Mouse (Mus musculus) embryonic facial prominence, embryonic 11.5 days (tissue): ENCODE measurements at regions not wholly inside any gene's neighbourhood (a gene's known extent, or its start where the extent isn't known, plus 50 kb on each side); places are given as distances from the start of the nearest gene placed in this dataset.

Experiments used
- ATAC-seq: fragments of 200-750 bp; cut with Nextera tagmentation; replicated peaks from 2 replicates; pipeline ENCODE4 v1.8.0; 2017; ENCODE audit warnings: low read depth; ENCODE audit not compliant: insufficient number of reproducible peaks, low FRiP score, low TSS enrichment
- DNase-seq: peaks from one replicate; pipeline ENCODE4 v3.0.0-alpha.2; 2015; ENCODE audit warnings: low spot score
- H3K27ac ChIP-seq: fragments of 300-500 bp; sonication (generic); replicated peaks from 2 replicates; pipeline ENCODE4 v1.5.1; 2014; ENCODE audit warnings: mild to moderate bottlenecking, low read depth, low read length, control low read depth
- H3K27me3 ChIP-seq: fragments of 300-500 bp; sonication (generic); 2 replicates; pipeline ENCODE4 v1.6.1; 2014; ENCODE audit warnings: mild to moderate bottlenecking, low read length, moderate library complexity, mixed read lengths; ENCODE audit not compliant: control insufficient read depth, insufficient read depth
- H3K36me3 ChIP-seq: fragments of 300-500 bp; sonication (generic); replicated peaks from 2 replicates; pipeline ENCODE4 v1.6.1; 2014; ENCODE audit warnings: low read depth, mild to moderate bottlenecking, low read length, moderate library complexity, mixed read lengths; ENCODE audit not compliant: control insufficient read depth, insufficient read depth
- H3K4me1 ChIP-seq: fragments of 300-500 bp; sonication (generic); 2 replicates; pipeline ENCODE4 v1.6.1; 2014; ENCODE audit warnings: low read length, mixed read lengths; ENCODE audit not compliant: control insufficient read depth, insufficient read depth
- H3K4me2 ChIP-seq: fragments of 300-500 bp; sonication (generic); 2 replicates; pipeline ENCODE4 v1.6.1; 2014; ENCODE audit warnings: low read depth, mild to moderate bottlenecking, control low read depth, low read length, moderate library complexity
- H3K4me3 ChIP-seq: fragments of 300-500 bp; sonication (generic); 2 replicates; pipeline ENCODE4 v1.5.1; 2014; ENCODE audit warnings: low read depth, low read length, control low read depth
- H3K9ac ChIP-seq: fragments of 300-500 bp; sonication (generic); replicated peaks from 2 replicates; pipeline ENCODE4 v1.6.1; 2014; ENCODE audit warnings: mild to moderate bottlenecking, control low read depth, low read length
- H3K9me3 ChIP-seq: fragments of 300-500 bp; sonication (generic); replicated peaks from 2 replicates; pipeline ENCODE4 v1.6.1; 2016; ENCODE audit warnings: mild to moderate bottlenecking, low read length, inconsistent platforms, mixed read lengths; ENCODE audit not compliant: control insufficient read depth
- WGBS: fragments of 180-500 bp; shearing (Covaris S2); extraction: QIAGEN DNeasy Blood & Tissue Kit; methylation state at CpG from one replicate; pipeline ENCODE4 v1.1.7; 2014; 5-methylcytosine and 5-hydroxymethylcytosine counted together

- H3K4me2 ChIP-seq = no peak overlapping the region
- WGBS = 77% methylated on average over 3 of the region's 3 CpGs
Measured at GRCm38 (mm10) chr4:131316041-131316440, 371.9 kb downstream of the Matn1 start.

GRCm38 (mm10) chr4:131322323-131322722 is 378.1 kb downstream of the Matn1 start:
- 64% methylated on average over 5 of the region's 5 CpGs for WGBS
- H3K27me3 ChIP-seq = no peaks in the 10 kb centered on the region

More at GRCm38 (mm10) chr4:131316041-131316440, 371.9 kb downstream of the Matn1 start:
- Histone ChIP-seq H3K4me1 (no peaks in the 10 kb centered on the region), H3K36me3 (no peaks in the 10 kb centered on the region), H3K27me3 (no peaks in the 10 kb centered on the region), H3K4me3 (no peak overlapping the region), H3K9me3 (no peaks in the 10 kb centered on the region), H3K9ac (no peak overlapping the region), H3K27ac (no peak overlapping the region)
- ATAC-seq (no peak), DNase-seq (no peak)

GRCm38 (mm10) chr4:131324486-131324885 is 380.3 kb downstream of the Matn1 start:
- ATAC-seq (no peak), DNase-seq (no peak)
- Histone ChIP-seq H3K27me3 (no peaks in the 10 kb centered on the region), H3K4me2 (no peak overlapping the region), H3K4me1 (no peaks in the 10 kb centered on the region), H3K9me3 (no peaks in the 10 kb centered on the region), H3K27ac (no peak overlapping the region), H3K9ac (no peak overlapping the region), H3K4me3 (no peak overlapping the region), H3K36me3 (no peaks in the 10 kb centered on the region)
- WGBS = 71% methylated on average over 3 of the region's 3 CpGs

More at GRCm38 (mm10) chr4:131322323-131322722, 378.1 kb downstream of the Matn1 start:
- H3K4me3 ChIP-seq = no peak overlapping the region
- H3K9me3 ChIP-seq = no peaks in the 10 kb centered on the region
- no peak overlapping the region for H3K4me2 ChIP-seq
- peak; percentile 67 for DNase-seq
- no peak overlapping the region for H3K27ac ChIP-seq
- no peak for ATAC-seq
- no peak overlapping the region for H3K9ac ChIP-seq
- H3K36me3 ChIP-seq = no peaks in the 10 kb centered on the region
- no peaks in the 10 kb centered on the region for H3K4me1 ChIP-seq

GRCm38 (mm10) chr4:131325200-131325599 is 381.0 kb downstream of the Matn1 start:
- H3K4me2 ChIP-seq = no peak overlapping the region
- WGBS = 90% methylated on average over 11 of the region's 11 CpGs
- no peak for ATAC-seq

GRCm38 (mm10) chr4:131325609-131326008 is 381.4 kb downstream of the Matn1 start:
- Histone ChIP-seq H3K9me3 (no peaks in the 10 kb centered on the region), H3K4me1 (no peaks in the 10 kb centered on the region), H3K36me3 (no peaks in the 10 kb centered on the region), H3K9ac (no peak overlapping the region), H3K27me3 (no peaks in the 10 kb centered on the region), H3K27ac (no peak overlapping the region), H3K4me2 (no peak overlapping the region), H3K4me3 (no peak overlapping the region)
- DNase-seq = no peak
- 92% methylated on average over 3 of the region's 3 CpGs for WGBS
- ATAC-seq = no peak

More at GRCm38 (mm10) chr4:131325200-131325599, 381.0 kb downstream of the Matn1 start:
- DNase-seq = no peak
- Histone ChIP-seq H3K9ac (no peak overlapping the region), H3K36me3 (no peaks in the 10 kb centered on the region), H3K27ac (no peak overlapping the region), H3K9me3 (no peaks in the 10 kb centered on the region), H3K27me3 (no peaks in the 10 kb centered on the region), H3K4me1 (no peaks in the 10 kb centered on the region), H3K4me3 (no peak overlapping the region)

GRCm38 (mm10) chr4:131329398-131329797 is 385.2 kb downstream of the Matn1 start:
- ATAC-seq (no peak), DNase-seq (no peak)
- Histone ChIP-seq H3K4me2 (no peak overlapping the region), H3K27ac (no peak overlapping the region), H3K9ac (no peak overlapping the region), H3K4me3 (no peak overlapping the region), H3K9me3 (no peaks in the 10 kb centered on the region), H3K4me1 (no peaks in the 10 kb centered on the region), H3K27me3 (no peaks in the 10 kb centered on the region), H3K36me3 (no peaks in the 10 kb centered on the region)
- 59% methylated on average over 5 of the region's 5 CpGs for WGBS

- H3K4me2 ChIP-seq = no peak overlapping the region
Measured at GRCm38 (mm10) chr4:131331646-131332045, 387.5 kb downstream of the Matn1 start.

GRCm38 (mm10) chr4:131336801-131337200 is 392.6 kb downstream of the Matn1 start:
- Histone ChIP-seq H3K36me3 (no peaks in the 10 kb centered on the region), H3K27me3 (no peaks in the 10 kb centered on the region), H3K4me1 (no peaks in the 10 kb centered on the region), H3K27ac (no peak overlapping the region), H3K4me2 (no peak overlapping the region), H3K9ac (no peak overlapping the region), H3K4me3 (no peak overlapping the region), H3K9me3 (no peaks in the 10 kb centered on the region)
- no peak for DNase-seq
- no peak for ATAC-seq
- WGBS = 80% methylated on average over 3 of the region's 3 CpGs

More at GRCm38 (mm10) chr4:131331646-131332045, 387.5 kb downstream of the Matn1 start:
- no peak overlapping the region for H3K9ac ChIP-seq
- H3K27ac ChIP-seq = no peak overlapping the region
- 87% methylated on average over 4 of the region's 4 CpGs for WGBS
- no peaks in the 10 kb centered on the region for H3K9me3 ChIP-seq
- DNase-seq = no peak
- H3K36me3 ChIP-seq = no peaks in the 10 kb centered on the region
- H3K4me1 ChIP-seq = no peaks in the 10 kb centered on the region
- no peak overlapping the region for H3K4me3 ChIP-seq
- H3K27me3 ChIP-seq = no peaks in the 10 kb centered on the region
- ATAC-seq = no peak
